Comparison of ENCODE assay signal across 7 mouse cellular contexts in genomic region chr3:89853752-89854151, GRCm38 (mm10). TPM values are rescaled to one million over a fixed set of nuclear protein-coding genes. Genes with fewer than 3 reads are reported as not detected.
DNase-seq lines count a peak whose midpoint lies in the region; ATAC-seq lines count a peak whose summit lies in the region.

No protein-coding gene starts in this region.

- WGBS in liver, embryonic 11.5 days, result 55% methylated on average over 5 of the region's 5 CpGs

- DNase-seq in R1 (ENCODE audit: low read depth, low spot score), result peak; percentile 74
- peak; percentile 67 for DNase-seq in adrenal gland, postnatal 14 days
- DNase-seq in heart, postnatal 14 days, result peak; percentile 59 to 66
- no peak for DNase-seq in liver, embryonic 11.5 days (ENCODE audit: low spot score)
- no peak for DNase-seq in spleen, postnatal 10 days (ENCODE audit: low spot score in 2 of 2)
- DNase-seq in left cerebral cortex, adult 9 months (ENCODE audit: low spot score in 2 of 2), result no peak
- DNase-seq in ovary, postnatal 14 days (ENCODE audit: low spot score), result no peak

- H3K4me3 ChIP-seq in liver, embryonic 11.5 days (ENCODE audit: low read depth, low read length), result no peak overlapping the region

- no peaks in the 10 kb centered on the region for H3K27me3 ChIP-seq in liver, embryonic 11.5 days (replicated peaks; ENCODE audit: control insufficient read depth, insufficient read depth, low read length)

- H3K4me1 ChIP-seq in liver, embryonic 11.5 days (replicated peaks; ENCODE audit: control insufficient read depth, insufficient read depth, low read length), result no peaks in the 10 kb centered on the region

- H3K9ac ChIP-seq in liver, embryonic 11.5 days (ENCODE audit: low read depth, low read length), result no peak overlapping the region

- H3K36me3 ChIP-seq in liver, embryonic 11.5 days (ENCODE audit: control insufficient read depth, insufficient read depth, low read length), result no peaks in the 10 kb centered on the region

- ATAC-seq in liver, embryonic 11.5 days (replicated peaks; ENCODE audit: low FRiP score), result no peak

- H3K27ac ChIP-seq in liver, embryonic 11.5 days (ENCODE audit: low read depth, low read length), result peak overlapping the region; percentile 67; the same call in 1 of the 2 replicates

- H3K4me2 ChIP-seq in liver, embryonic 11.5 days, result no peak overlapping the region

- intact Hi-C loops in heart, postnatal 14 days (cut with DNase I), result loop anchor here (10.0 kb wide), 1 partner anchor 349 kb away; no protein-coding TSS in a partner anchor

- 0 out of 2 replicates have a peak, but pooled peaks cover 3% of the 10 kb centered on the region for H3K9me3 ChIP-seq in liver, embryonic 11.5 days (ENCODE audit: control insufficient read depth, low read length)

RNA-seq across cellular contexts. Expression of gene She, which starts 22.6 kb away (rescaled TPM):
- total RNA-seq in adrenal gland, postnatal 14 days (2021), result 11.7 and 14.1 TPM in 2 replicates
- 10 to 100 TPM; 18.1 TPM for total RNA-seq in heart, postnatal 14 days (2021)
- 3.2 and 3.9 TPM in 2 replicates for polyA plus RNA-seq in liver, embryonic 11.5 days (2014; fragmentation: Nextera tagmentation; extraction: Ambion mirVana)

RNA-seq across cellular contexts. Expression of gene Il6ra, which starts 59.2 kb away (rescaled TPM):
- 11.3 and 11.5 TPM in 2 replicates for total RNA-seq in adrenal gland, postnatal 14 days (2021)
- total RNA-seq in heart, postnatal 14 days (2021), result 1 to 10 TPM; 4.9 to 5.5 TPM
- 0.71 and 1.0 TPM in 2 replicates for polyA plus RNA-seq in liver, embryonic 11.5 days (2014; fragmentation: Nextera tagmentation; extraction: Ambion mirVana)

Comparison
In these comparisons a context has a peak if more than half of its experiments do, and no peak if none do; other contexts are left out.
1. DNase-seq: peak in R1 (single experiment), adrenal gland, postnatal 14 days (single experiment) and heart, postnatal 14 days (2 of 2); none in liver, embryonic 11.5 days (single experiment), spleen, postnatal 10 days (0 of 2), left cerebral cortex, adult 9 months (0 of 2) and ovary, postnatal 14 days (single experiment).